Comparison of ENCODE assay signal across 18 mouse cellular contexts in genomic region chrX:42490336-42490735, GRCm38 (mm10). TPM values are rescaled to one million over a fixed set of nuclear protein-coding genes. Genes with fewer than 3 reads are reported as not detected.
DNase-seq lines count a peak whose midpoint lies in the region.
"Had no signal": no experiment of that assay in that cellular context is flagged by ENCODE, and none has a peak within 500 bp of the region (broad histone marks: within the 10 kb centered on the region; RNA-seq: fewer than 3 reads in every experiment).

No protein-coding gene starts in this region.

- peak; percentile 12 for DNase-seq in layer of hippocampus, adult 11-12 months (ENCODE audit: low spot score)
- DNase-seq in layer of hippocampus, postnatal 25 days (ENCODE audit: extremely low spot score in 1 of 2, low spot score in 1 of 2) = no peak
- peak; percentile 51 for DNase-seq in cerebellum, adult 11-12 months
- peak; percentile 54 to 65 for DNase-seq in cerebellum, postnatal 14 days
- DNase-seq in layer of hippocampus, postnatal 14 days (ENCODE audit: low spot score in 2 of 2) = peak; percentile 9 to 54
- no peak for DNase-seq in right cerebral cortex, adult 2 months (ENCODE audit: low spot score in 2 of 2)
- no peak for DNase-seq in spleen, postnatal 14 days (ENCODE audit: low spot score in 2 of 2)
- DNase-seq: adrenal gland, postnatal 25 days; kidney, adult 18-20 months; kidney, postnatal 10 days; lung, adult 2 months; midbrain, embryonic 14.5 days; right cerebral cortex, postnatal 25 days; thymus, postnatal 14 days had no signal

RNA-seq across cellular contexts. Expression of gene Tex13c2, which starts 0.8 kb away (rescaled TPM):
- total RNA-seq in layer of hippocampus, postnatal 25 days (2021) = 1 to 10 TPM in 1 of 2 experiments, under 1 TPM in 1; 0.40 to 1.4 TPM
- under 1 TPM; 0.74 to 0.76 TPM for total RNA-seq in layer of hippocampus, postnatal 14 days (2021)
- total RNA-seq: adrenal gland, postnatal 25 days; gastrocnemius, postnatal 4 days; left cerebral cortex, postnatal 36 days; liver, adult 2 months; MEL had no signal

RNA-seq across cellular contexts. Expression of gene Sh2d1a, which starts 11.9 kb away (rescaled TPM):
- not detected for total RNA-seq in layer of hippocampus, postnatal 25 days (2021)
- total RNA-seq in layer of hippocampus, postnatal 14 days (2021) = under 1 TPM in 1 of 2 experiments, not detected in 1; 0.44 TPM
- total RNA-seq: adrenal gland, postnatal 25 days; gastrocnemius, postnatal 4 days; left cerebral cortex, postnatal 36 days; MEL had no signal

Comparison
In these comparisons a context has a peak if more than half of its experiments do, and no peak if none do; other contexts are left out.
1. DNase-seq: peak in layer of hippocampus, adult 11-12 months (single experiment), cerebellum, adult 11-12 months (single experiment), cerebellum, postnatal 14 days (2 of 2) and layer of hippocampus, postnatal 14 days (2 of 2); none in layer of hippocampus, postnatal 25 days (0 of 2), right cerebral cortex, adult 2 months (0 of 2) and spleen, postnatal 14 days (0 of 2).